Comparison of ENCODE assay signal across 27 mouse cellular contexts in genomic region chr6:72515644-72516043, GRCm38 (mm10). TPM values are rescaled to one million over a fixed set of nuclear protein-coding genes. Genes with fewer than 3 reads are reported as not detected.
"Had no signal": no experiment of that assay in that cellular context is flagged by ENCODE, and none has a peak within 500 bp of the region (broad histone marks: within the 10 kb centered on the region; RNA-seq: fewer than 3 reads in every experiment).

No protein-coding gene starts in this region.

- H3K36me3 ChIP-seq: heart, embryonic 12.5 days; hindbrain, embryonic 12.5 days; hindbrain, embryonic 15.5 days; intestine, embryonic 15.5 days; limb, embryonic 10.5 days; limb, embryonic 12.5 days; liver, embryonic 13.5 days; liver, embryonic 15.5 days had no signal

- ATAC-seq: inflammation-experienced regulatory T-cells, adult 6 months; intestine, embryonic 15.5 days; intestine, postnatal 0 days had no signal

- H3K9me3 ChIP-seq: heart, embryonic 12.5 days; hindbrain, embryonic 12.5 days; hindbrain, embryonic 15.5 days; intestine, embryonic 15.5 days; limb, embryonic 10.5 days; limb, embryonic 12.5 days; liver, embryonic 13.5 days; liver, embryonic 15.5 days had no signal

- H3K4me3 ChIP-seq: heart, adult 2 months; heart, embryonic 12.5 days; hindbrain, embryonic 12.5 days; hindbrain, embryonic 15.5 days; intestine, embryonic 15.5 days; left cerebral cortex, adult 2 months; limb, embryonic 10.5 days; limb, embryonic 12.5 days; liver, embryonic 13.5 days; liver, embryonic 15.5 days had no signal

- H3K9ac ChIP-seq: heart, embryonic 12.5 days; hindbrain, embryonic 12.5 days; hindbrain, embryonic 15.5 days; intestine, embryonic 15.5 days; limb, embryonic 12.5 days; liver, embryonic 13.5 days; liver, embryonic 15.5 days had no signal

- H3K4me2 ChIP-seq: heart, embryonic 12.5 days; hindbrain, embryonic 12.5 days; hindbrain, embryonic 15.5 days; intestine, embryonic 15.5 days; limb, embryonic 12.5 days; liver, embryonic 11.5 days; liver, embryonic 13.5 days; liver, embryonic 15.5 days had no signal

- H3K27me3 ChIP-seq: heart, embryonic 12.5 days; hindbrain, embryonic 12.5 days; hindbrain, embryonic 15.5 days; intestine, embryonic 15.5 days; limb, embryonic 12.5 days; liver, embryonic 13.5 days; liver, embryonic 15.5 days had no signal

- DNase-seq: gastrocnemius, postnatal 14 days; heart, adult 2 months; heart, postnatal 10 days; heart, postnatal 4 days; kidney, adult 18-20 months; kidney, adult 8-10 months; kidney, postnatal 10 days; kidney, postnatal 25 days; kidney, postnatal 4 days; layer of hippocampus, adult 9-11 months; liver; liver, embryonic 13.5 days had no signal

- H3K27ac ChIP-seq: heart, adult 2 months; hindbrain, embryonic 12.5 days; hindbrain, embryonic 15.5 days; intestine, embryonic 15.5 days; left cerebral cortex, adult 2 months; limb, embryonic 10.5 days; limb, embryonic 12.5 days; liver, embryonic 13.5 days; liver, embryonic 15.5 days had no signal

RNA-seq across cellular contexts. Expression of gene Sh2d6, which starts 5.9 kb away (rescaled TPM):
- total RNA-seq: heart, adult 2 months; heart, postnatal 25 days had no signal
- polyA plus RNA-seq: heart, embryonic 12.5 days; heart, embryonic 14.5 days; heart, embryonic 16.5 days; inflammation-experienced regulatory T-cells, adult 6 months; kidney, embryonic 14.5 days; liver, embryonic 11.5 days; liver, embryonic 13.5 days; liver, embryonic 15.5 days had no signal
